Mouse (Mus musculus) adrenal gland, adult 18-20 months (tissue): ENCODE data around the gene Ankrd33. TPM values are rescaled to one million over a fixed set of nuclear protein-coding genes. Genes with fewer than 3 reads are reported as not detected.

Source experiments
- DNase-seq, 2 experiments: peaks; one replicate each; pipeline ENCODE4 v3.0.0; 2021 to 2022; ENCODE audit warnings: low spot score in 2 of 2
- total RNA-seq, 2 experiments: library from RNA; stranded (reverse); gene quantifications; 1 replicate in 1 of 2; 2 replicates in 1 of 2; pipeline ENCODE4 v1.2.3; 2021

The Ankrd33 gene
- total RNA-seq, 2 experiments from 2014 or later, result 0.42 to 0.70 TPM

DNA sequence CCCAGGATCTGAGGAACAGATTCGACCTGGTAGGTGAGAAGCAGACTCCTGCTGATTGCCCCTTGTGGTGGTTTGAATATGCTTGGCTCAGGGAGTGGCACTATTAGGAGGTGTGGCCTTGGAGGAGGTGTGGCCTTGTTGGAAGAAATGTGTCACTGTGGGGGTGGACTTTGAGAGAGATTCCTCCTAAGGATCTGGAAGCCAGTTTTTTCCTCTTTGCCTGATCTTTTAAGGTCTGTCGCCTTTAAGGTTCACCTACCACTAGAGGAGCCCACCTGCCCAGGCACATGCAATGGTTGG is 6.7 kb downstream of the Ankrd33 start:
- DNase-seq, result no peak

DNA sequence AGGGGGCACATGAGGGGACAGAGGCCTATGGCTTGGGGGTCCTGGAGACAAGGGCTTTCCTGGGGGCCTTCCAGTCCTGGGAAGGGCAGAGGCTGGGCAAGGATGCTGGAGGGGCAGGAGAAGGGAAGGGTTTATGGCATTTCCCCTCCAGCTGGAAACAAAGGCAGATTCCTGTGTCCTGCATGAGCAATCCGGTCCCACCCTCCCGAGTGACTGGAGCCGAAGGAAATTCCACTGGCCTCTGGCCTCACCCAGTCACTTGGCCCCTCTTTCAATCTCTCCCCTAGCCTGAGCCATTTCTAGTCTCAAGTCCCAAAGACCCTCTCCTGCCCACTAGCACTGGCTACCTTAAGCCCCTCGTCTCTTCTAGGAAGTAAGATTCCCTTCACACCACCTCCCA is 7.6 kb downstream of the Ankrd33 start:
- no peak for DNase-seq

DNA sequence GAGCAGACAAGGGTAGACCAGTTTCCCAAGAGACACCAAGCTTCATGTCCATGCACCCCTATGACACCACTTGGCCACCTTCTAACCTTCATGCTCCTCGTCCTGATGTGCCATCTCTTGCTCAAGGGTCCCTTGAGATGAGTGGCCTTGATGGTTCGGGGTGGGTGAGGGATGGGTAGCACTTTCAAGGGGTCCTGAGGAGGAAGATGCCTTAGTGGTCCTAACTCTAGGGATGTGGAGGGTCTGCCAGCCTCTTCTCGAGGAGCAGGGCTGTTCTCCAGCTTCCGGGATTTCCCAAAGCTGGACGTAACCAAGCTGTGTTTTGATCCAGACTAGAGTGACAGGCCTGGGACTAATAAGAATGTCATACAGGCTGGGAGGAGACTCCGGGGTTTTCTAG is 10.0 kb downstream of the Ankrd33 start:
- DNase-seq, result no peak

GRCm38 (mm10) chr15:101126876-101127544 is 11.5 kb downstream of the Ankrd33 start:
- DNase-seq, result no peak

GRCm38 (mm10) chr15:101128181-101129089 is 12.9 kb downstream of the Ankrd33 start, which contains the start of gene Acvrl1:
Gene Acvrl1 (plus strand): TSS chr15:101128522.
- DNase-seq, result no peak

GRCm38 (mm10) chr15:101129412-101129811 is 13.9 kb downstream of the Ankrd33 start:
- DNase-seq, result no peak

GRCm38 (mm10) chr15:101131498-101131897 is 15.9 kb downstream of the Ankrd33 start:
- no peak for DNase-seq

GRCm38 (mm10) chr15:101132041-101132440 is 16.5 kb downstream of the Ankrd33 start:
- DNase-seq, result no peak

GRCm38 (mm10) chr15:101132761-101133160 is 17.2 kb downstream of the Ankrd33 start:
- no peak for DNase-seq

GRCm38 (mm10) chr15:101133993-101134704 is 18.6 kb downstream of the Ankrd33 start:
- DNase-seq, result no peak

DNA sequence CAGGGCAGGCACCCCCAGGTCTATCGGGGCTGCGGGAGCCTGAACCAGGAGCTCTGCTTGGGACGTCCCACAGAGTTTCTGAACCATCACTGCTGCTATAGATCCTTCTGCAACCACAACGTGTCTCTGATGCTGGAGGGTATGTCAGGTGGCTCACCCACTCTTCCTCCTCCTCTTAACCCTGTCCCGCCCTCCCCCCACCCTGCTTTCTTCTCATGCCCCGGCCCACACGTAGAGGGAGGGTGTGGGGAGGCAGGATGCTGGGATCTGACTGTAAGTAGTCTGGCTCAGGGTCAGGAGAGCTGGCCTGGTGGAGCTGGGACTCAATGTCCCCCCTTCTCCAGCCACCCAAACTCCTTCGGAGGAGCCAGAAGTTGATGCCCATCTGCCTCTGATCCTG is 19.9 kb downstream of the Ankrd33 start:
- no peak for DNase-seq

DNA sequence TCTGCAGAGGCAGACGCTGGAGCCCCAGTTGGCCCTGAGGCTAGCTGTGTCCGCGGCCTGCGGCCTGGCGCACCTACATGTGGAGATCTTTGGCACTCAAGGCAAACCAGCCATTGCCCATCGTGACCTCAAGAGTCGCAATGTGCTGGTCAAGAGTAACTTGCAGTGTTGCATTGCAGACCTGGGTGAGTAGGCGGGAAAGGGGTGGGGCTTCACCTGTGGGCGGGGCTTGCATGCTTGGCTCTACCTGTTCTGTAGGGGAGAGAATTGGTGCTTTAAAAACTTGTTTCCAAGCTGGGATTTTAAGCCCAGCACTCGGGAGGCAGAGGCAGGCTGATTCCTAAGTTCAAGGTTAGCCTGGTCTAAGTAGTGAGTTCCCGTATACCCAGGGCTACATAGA is 21.9 kb downstream of the Ankrd33 start:
- DNase-seq, result no peak

DNA sequence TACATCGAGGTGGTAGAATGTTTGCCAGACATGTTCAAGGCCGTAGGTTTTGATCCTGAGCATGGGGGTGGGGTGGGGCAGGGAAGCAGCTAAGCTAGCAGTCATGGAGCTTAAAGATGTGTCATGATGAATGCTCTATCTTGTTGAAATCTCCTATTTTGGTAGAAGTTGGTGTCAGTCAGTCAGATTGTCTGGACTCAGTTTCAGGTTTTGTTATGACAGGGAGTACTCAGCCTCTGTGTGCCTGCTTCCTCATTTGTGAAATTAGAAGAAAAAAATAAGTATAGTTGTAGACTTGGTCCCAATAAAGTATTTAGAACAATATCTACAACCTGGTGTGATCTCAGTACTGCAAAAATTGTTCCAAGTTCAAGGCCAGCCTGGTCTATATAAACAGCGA is 23.1 kb downstream of the Ankrd33 start:
- DNase-seq, result no peak

DNA sequence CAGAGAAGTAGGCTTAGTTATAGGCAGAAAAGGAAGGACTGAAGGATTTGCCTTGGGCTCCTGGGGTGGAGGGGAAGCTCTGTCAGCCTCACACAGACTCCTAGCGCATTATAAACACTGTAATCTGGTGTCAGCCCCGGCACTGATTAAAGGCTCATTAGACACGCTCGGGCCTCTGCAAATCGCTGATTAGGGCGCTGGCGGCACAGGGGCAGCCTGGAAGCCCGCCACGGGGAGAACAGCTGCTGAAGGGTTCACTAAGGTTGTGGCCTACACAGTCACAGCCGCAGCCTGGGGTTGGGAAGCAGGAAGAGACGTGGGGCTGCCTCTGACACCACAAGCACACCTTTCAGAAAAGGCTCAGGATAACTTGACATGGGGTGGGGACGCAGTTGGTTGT is 24.3 kb downstream of the Ankrd33 start:
- DNase-seq, result no peak

- no peak for DNase-seq
Measured at GRCm38 (mm10) chr15:101140587-101140986, 25.0 kb downstream of the Ankrd33 start.

GRCm38 (mm10) chr15:101141061-101141541 is 25.5 kb downstream of the Ankrd33 start:
- no peak for DNase-seq

GRCm38 (mm10) chr15:101142672-101143071 is 27.1 kb downstream of the Ankrd33 start:
- DNase-seq, result no peak

DNA sequence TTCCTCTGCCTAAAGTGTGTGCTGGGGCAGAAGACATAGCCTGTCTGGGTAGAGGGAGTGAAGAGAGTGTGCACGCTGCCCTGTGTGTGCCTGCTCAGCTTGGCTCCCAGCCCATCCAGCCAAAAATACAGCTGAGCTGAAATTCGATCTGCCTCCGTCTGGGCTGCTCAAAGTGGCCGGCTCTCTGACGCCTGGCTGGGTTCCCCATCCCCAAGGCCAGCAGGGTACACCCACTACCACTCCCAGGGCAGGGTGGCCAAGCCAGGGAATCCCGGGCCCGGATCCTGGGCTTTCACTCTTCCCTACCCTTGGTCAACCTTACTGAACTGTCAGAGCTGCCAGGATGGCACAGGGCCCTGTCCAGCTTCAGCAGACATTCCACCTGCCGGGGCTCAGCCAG is 27.9 kb downstream of the Ankrd33 start:
- DNase-seq, result no peak

GRCm38 (mm10) chr15:101144176-101144575 is 28.6 kb downstream of the Ankrd33 start:
- no peak for DNase-seq

- DNase-seq, result no peak
Measured at GRCm38 (mm10) chr15:101144779-101145178, 29.2 kb downstream of the Ankrd33 start.

GRCm38 (mm10) chr15:101145424-101146099 is 30.0 kb downstream of the Ankrd33 start:
- peak; percentile 91 to 96 for DNase-seq
